Mouse (Mus musculus) limb, embryonic 11.5 days (tissue): ENCODE measurements around the gene Alg1. TPM values are rescaled to one million over a fixed set of nuclear protein-coding genes. Genes with fewer than 3 reads are reported as not detected.

Experiments used
- ATAC-seq: fragments of 200-750 bp; cut with Nextera tagmentation; 2 replicates; pipeline ENCODE4 v1.8.0; 2017; ENCODE audit warnings: low read depth; ENCODE audit not compliant: insufficient number of reproducible peaks, low FRiP score, low TSS enrichment
- DNase-seq: peaks from one replicate; pipeline ENCODE4 v3.0.0-alpha.2; 2015; ENCODE audit warnings: low spot score
- H3K27ac ChIP-seq: fragments of 300-500 bp; sonication (generic); replicated peaks from 2 replicates; pipeline ENCODE4 v1.5.1; 2014; ENCODE audit warnings: low read depth, mild to moderate bottlenecking, low read length
- H3K27me3 ChIP-seq: fragments of 300-500 bp; sonication (generic); 2 replicates; pipeline ENCODE4 v1.6.1; 2014; ENCODE audit warnings: mild to moderate bottlenecking, low read length, mixed read lengths; ENCODE audit not compliant: control insufficient read depth, insufficient read depth
- H3K36me3 ChIP-seq: fragments of 300-500 bp; sonication (generic); 2 replicates; pipeline ENCODE4 v1.6.1; 2014; ENCODE audit warnings: mild to moderate bottlenecking, low read length, moderate library complexity, mixed read lengths; ENCODE audit not compliant: control insufficient read depth, insufficient read depth
- H3K4me1 ChIP-seq: fragments of 300-500 bp; sonication (generic); 2 replicates; pipeline ENCODE4 v1.6.1; 2014; ENCODE audit warnings: low read length, mixed read lengths; ENCODE audit not compliant: control insufficient read depth, insufficient read depth
- H3K4me2 ChIP-seq: fragments of 300-500 bp; sonication (generic); 2 replicates; pipeline ENCODE4 v1.6.1; 2014; ENCODE audit warnings: low read depth, mild to moderate bottlenecking, moderate library complexity; ENCODE audit not compliant: severe bottlenecking
- H3K4me3 ChIP-seq: fragments of 300-500 bp; sonication (generic); 2 replicates; pipeline ENCODE4 v1.5.1; 2014; ENCODE audit warnings: low read depth, low read length
- H3K9ac ChIP-seq: fragments of 300-500 bp; sonication (generic); 2 replicates; pipeline ENCODE4 v1.6.1; 2014; ENCODE audit warnings: mild to moderate bottlenecking, low read length
- H3K9me3 ChIP-seq: fragments of 300-500 bp; sonication (generic); 2 replicates; pipeline ENCODE4 v1.6.1; 2016; ENCODE audit warnings: low read length; ENCODE audit not compliant: control insufficient read depth
- WGBS: fragments of 180-500 bp; shearing (Covaris S2); extraction: QIAGEN DNeasy Blood & Tissue Kit; methylation state at CpG from one replicate; pipeline ENCODE4 v1.1.7; 2014; 5-methylcytosine and 5-hydroxymethylcytosine counted together
- polyA plus RNA-seq: library from polyadenylated mRNA; unstranded; fragments of >200 nt; fragmentation: Nextera tagmentation; extraction: Ambion mirVana; gene quantifications from 2 replicates; pipeline ENCODE4 v1.2.1, GENCODE M21; 2014

The Alg1 gene
- polyA plus RNA-seq, 1 experiment from 2014 or later: 24.7 TPM

DNA sequence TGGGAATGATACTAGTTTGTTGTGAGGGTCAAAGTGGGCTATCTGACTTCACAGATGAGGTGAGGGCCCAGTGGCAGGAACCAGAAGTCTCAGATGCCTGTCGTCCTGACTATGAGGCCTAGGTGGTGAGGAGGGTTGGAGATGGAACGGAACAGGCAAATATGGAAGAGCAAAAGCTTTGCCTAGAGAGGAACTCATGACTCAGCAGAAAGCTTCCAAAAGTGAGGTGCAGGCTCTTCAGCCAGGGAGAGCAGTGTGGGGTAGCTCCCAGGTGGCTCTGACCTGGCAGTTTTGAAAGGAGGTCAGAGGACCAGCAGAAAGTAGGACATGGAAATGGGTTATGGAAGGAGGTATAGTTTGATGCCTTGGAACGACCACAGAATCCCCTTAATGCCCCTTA is 17.5 kb downstream of the Alg1 start:
- 87% methylated on average over 3 of the region's 3 CpGs for WGBS
- Histone ChIP-seq H3K4me1 (peaks cover 7% of the 10 kb centered on the region; the same call in 1 of the 2 replicates), H3K4me2 (no peak overlapping the region), H3K36me3 (no peaks in the 10 kb centered on the region; the same call in 1 of the 2 replicates), H3K9me3 (no peaks in the 10 kb centered on the region), H3K27me3 (no peaks in the 10 kb centered on the region), H3K27ac (no peak overlapping the region), H3K9ac (no peak overlapping the region), H3K4me3 (no peak overlapping the region)
- no peak for ATAC-seq
- DNase-seq: no peak

- no peak overlapping the region for H3K9ac ChIP-seq
- no peak overlapping the region for H3K4me2 ChIP-seq
- DNase-seq: no peak
- WGBS: 90% methylated on average over 2 of the region's 2 CpGs
- H3K4me3 ChIP-seq: no peak overlapping the region
- no peaks in the 10 kb centered on the region; the same call in 1 of the 2 replicates for H3K36me3 ChIP-seq
- ATAC-seq: no peak
- H3K27ac ChIP-seq: no peak overlapping the region
- no peaks in the 10 kb centered on the region for H3K27me3 ChIP-seq
- no peaks in the 10 kb centered on the region for H3K9me3 ChIP-seq
- H3K4me1 ChIP-seq: peaks cover 9% of the 10 kb centered on the region; the same call in 1 of the 2 replicates
These were observed 18.8 kb downstream of the Alg1 start for GRCm38 (mm10) chr16:5252260-5252659.

DNA sequence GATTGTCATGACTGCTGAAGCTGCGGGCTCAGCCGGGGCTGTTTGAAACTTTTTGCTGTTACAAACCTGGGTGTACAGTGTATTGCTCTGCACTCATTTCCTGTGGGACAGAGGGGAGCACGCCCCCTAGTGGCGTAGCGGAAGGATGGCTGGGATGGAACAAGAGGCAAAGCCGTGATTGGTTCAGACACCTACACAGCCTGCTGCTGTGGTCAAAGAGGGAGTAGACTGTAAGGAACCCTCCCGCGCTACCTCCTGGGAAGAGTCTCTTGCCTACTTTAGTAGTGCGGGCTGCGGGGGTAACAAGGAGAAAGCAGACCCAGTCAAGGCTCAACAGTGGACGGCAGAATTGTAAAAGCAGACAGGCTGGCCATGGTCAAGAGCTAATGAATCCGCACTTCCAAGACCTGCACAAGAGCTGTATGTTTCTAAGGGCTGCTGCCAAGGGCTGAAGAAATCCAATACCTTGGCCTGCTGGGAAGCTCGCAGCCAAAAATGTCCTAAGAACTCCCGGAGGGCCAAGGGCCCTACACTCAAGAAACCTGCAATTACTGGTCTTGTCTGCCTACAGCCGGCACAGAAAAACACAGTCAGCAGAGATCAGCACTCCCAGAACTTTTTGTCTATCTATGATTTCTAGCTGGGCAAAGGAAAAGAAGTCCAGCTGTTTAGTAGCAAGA is 21.1 kb downstream of the Alg1 start:
- H3K4me1 ChIP-seq: peaks cover 9% of the 10 kb centered on the region; the same call in 1 of the 2 replicates
- WGBS: 5% methylated on average over 15 of the region's 15 CpGs
- H3K9ac ChIP-seq: peak overlapping the region; percentile 62
- no peak overlapping the region for H3K27ac ChIP-seq
- H3K36me3 ChIP-seq: no peaks in the 10 kb centered on the region; the same call in 1 of the 2 replicates
- peak overlapping the region; percentile 63 for H3K4me2 ChIP-seq
- peak overlapping the region; percentile 35 for H3K4me3 ChIP-seq
- H3K27me3 ChIP-seq: no peaks in the 10 kb centered on the region
- ATAC-seq: peak; percentile 31; the same call in 1 of the 2 replicates
- no peaks in the 10 kb centered on the region for H3K9me3 ChIP-seq
- DNase-seq: peak; percentile 88

- DNase-seq: peak; percentile 26
- Histone ChIP-seq H3K4me1 (peaks cover 9% of the 10 kb centered on the region; the same call in 1 of the 2 replicates), H3K9ac (peak overlapping the region; percentile 62), H3K9me3 (no peaks in the 10 kb centered on the region), H3K36me3 (no peaks in the 10 kb centered on the region; the same call in 1 of the 2 replicates), H3K27me3 (no peaks in the 10 kb centered on the region), H3K4me3 (peak overlapping the region; percentile 35), H3K27ac (no peak overlapping the region; the same call in 1 of the 2 replicates), H3K4me2 (peak overlapping the region; percentile 63)
- ATAC-seq: 0 out of 2 replicates have a peak, but pooled peaks have one; percentile 1
- WGBS: 4% methylated on average over 27 of the region's 27 CpGs
These were observed 21.8 kb downstream of the Alg1 start for GRCm38 (mm10) chr16:5255081-5255740.

DNA sequence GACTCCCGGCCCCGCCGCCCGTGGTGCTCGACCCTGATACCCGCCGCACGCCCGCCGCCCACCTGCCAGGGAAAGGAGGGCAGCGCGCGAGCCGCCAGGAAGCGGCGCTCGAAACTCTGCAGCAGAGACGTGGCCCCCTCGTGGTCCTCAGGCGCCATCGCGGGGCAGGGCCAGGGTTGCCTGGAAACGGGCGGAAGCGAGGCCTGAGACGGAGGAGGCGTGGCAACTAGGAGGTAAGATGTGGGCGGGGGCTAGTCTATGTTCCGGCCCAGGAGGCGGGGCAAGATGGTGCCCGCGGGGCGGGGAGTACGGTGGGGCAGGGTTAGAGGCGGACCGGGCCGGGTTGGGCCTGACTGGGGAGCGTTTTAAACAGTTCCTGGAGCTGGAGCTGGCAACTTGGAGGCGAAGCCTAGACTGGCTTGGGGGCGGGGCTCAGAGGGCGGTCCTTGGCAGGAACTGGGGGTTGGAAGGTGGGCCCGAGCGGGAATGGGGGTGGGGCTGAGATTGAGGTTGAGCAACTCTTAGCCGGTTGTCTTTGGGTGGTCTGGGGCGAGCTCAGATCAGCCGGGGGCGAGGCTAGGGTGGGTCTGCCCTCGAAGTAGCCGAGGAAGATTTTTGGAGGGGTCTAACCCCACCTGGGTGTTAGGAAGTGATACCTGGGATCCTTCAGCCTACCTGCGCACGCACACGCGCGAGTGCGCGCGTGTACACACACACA is 22.5 kb downstream of the Alg1 start, which contains the start of gene Eef2kmt:
Gene Eef2kmt (minus strand): TSS at position 205 of the 718 bp plus-strand sequence.
- WGBS: 2% methylated on average over 57 of the region's 57 CpGs
- H3K4me3 ChIP-seq: peak within 1 kb of the TSS; percentile 35
- DNase-seq (peak; percentile 99), ATAC-seq (peak; percentile 97)
- no peaks in the 10 kb centered on the region; the same call in 1 of the 2 replicates for H3K36me3 ChIP-seq
- H3K27me3 ChIP-seq: no peaks in the 10 kb centered on the region
- peaks cover 9% of the 10 kb centered on the region; the same call in 1 of the 2 replicates for H3K4me1 ChIP-seq
- H3K9me3 ChIP-seq: no peaks in the 10 kb centered on the region
- peak within 1 kb of the TSS; percentile 55; the same call in 1 of the 2 replicates for H3K27ac ChIP-seq
- H3K4me2 ChIP-seq: peak within 1 kb of the TSS; percentile 63
- peak within 1 kb of the TSS; percentile 62 for H3K9ac ChIP-seq

DNA sequence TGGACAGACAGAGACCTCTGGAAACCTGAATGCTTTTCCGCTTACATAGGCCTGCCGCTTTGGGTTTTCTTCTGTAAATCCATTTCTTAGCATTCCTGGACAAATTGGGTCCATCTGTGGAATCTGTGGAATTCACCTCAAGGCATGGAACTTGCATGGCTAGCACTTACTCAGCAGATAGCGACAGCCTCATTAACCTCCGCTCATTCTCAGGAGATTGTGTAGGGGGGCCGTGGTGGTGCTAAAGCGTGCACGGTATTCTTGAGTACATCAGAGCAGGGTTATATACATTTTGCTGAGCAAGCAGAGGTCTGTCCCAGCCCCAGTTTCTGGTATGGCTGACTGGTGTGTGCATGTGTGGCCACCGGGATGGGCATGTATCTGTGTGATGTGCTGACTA is 29.7 kb downstream of the Alg1 start:
- DNase-seq (peak; percentile 27), ATAC-seq (no peak)
- H3K27me3 ChIP-seq: no peaks in the 10 kb centered on the region
- no peaks in the 10 kb centered on the region for H3K36me3 ChIP-seq
- 56% methylated on average over 8 of the region's 8 CpGs for WGBS
- H3K27ac ChIP-seq: no peak overlapping the region
- H3K9me3 ChIP-seq: no peaks in the 10 kb centered on the region
- H3K9ac ChIP-seq: no peak overlapping the region
- no peak overlapping the region for H3K4me3 ChIP-seq
- H3K4me2 ChIP-seq: no peak overlapping the region
- H3K4me1 ChIP-seq: no peaks in the 10 kb centered on the region

DNA sequence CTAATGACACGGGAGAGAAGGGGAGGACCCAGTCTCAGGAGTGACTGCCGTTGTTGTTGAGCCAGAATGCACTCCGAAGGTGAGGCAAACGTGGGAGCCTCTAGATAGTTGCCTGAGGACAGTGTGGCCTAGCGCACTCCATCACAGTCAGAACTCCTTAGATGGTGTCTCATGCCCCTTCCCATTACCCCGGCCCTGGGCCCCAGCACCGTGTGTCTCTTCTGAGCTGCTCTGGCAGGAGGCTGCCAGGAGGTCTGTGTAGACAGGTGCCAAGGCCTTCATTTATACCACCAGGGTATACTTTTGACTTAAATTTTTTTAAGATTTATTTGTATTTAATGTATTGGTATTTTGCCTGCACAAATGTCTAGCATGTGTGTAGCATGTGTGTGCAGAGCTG is 30.5 kb downstream of the Alg1 start:
- no peaks in the 10 kb centered on the region for H3K9me3 ChIP-seq
- no peaks in the 10 kb centered on the region for H3K36me3 ChIP-seq
- no peak for ATAC-seq
- DNase-seq: no peak
- H3K4me2 ChIP-seq: no peak overlapping the region
- H3K4me3 ChIP-seq: no peak overlapping the region
- no peaks in the 10 kb centered on the region for H3K4me1 ChIP-seq
- 79% methylated on average over 7 of the region's 7 CpGs for WGBS
- no peak overlapping the region for H3K9ac ChIP-seq
- no peaks in the 10 kb centered on the region for H3K27me3 ChIP-seq
- no peak overlapping the region for H3K27ac ChIP-seq

- no peak for DNase-seq
- ATAC-seq: no peak
These were observed 38.1 kb downstream of the Alg1 start for GRCm38 (mm10) chr16:5271411-5272035.

More at GRCm38 (mm10) chr16:5271411-5272035, 38.1 kb downstream of the Alg1 start:
- Histone ChIP-seq H3K36me3 (no peaks in the 10 kb centered on the region), H3K4me3 (no peak overlapping the region), H3K4me1 (no peaks in the 10 kb centered on the region), H3K4me2 (no peak overlapping the region), H3K9ac (no peak overlapping the region), H3K27ac (no peak overlapping the region), H3K9me3 (no peaks in the 10 kb centered on the region), H3K27me3 (no peaks in the 10 kb centered on the region)
- WGBS: 83% methylated on average over 4 of the region's 4 CpGs
